Mouse (Mus musculus): ENCODE data around the gene Pramel6. TPM values are rescaled to one million over a fixed set of nuclear protein-coding genes. Genes with fewer than 3 reads are reported as not detected.

Gene Pramel6
- polyA plus RNA-seq, 1 experiment, result not detected

DNA sequence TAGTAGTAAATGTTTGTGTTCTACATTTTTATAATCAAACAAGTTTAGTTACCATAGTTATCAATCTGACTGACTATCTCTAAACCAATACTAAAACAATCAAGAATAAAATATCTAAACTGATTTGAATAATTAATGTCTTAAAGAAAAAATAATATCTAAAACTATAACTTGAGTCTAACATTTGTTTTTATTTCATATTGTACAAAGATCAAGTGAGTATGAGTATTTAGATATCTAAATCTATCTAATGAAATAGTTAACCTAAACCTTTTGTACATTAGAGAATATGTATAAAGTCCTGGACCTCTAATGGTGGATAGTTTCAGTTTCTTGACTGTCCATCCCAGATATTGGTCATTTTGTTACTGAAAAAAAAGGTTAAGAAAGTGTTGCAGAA is 25.1 kb downstream of the Pramel6 start, which contains the start of gene Olfr153:
Gene Olfr153 (plus strand): TSS at position 301 of the 400 bp plus-strand sequence.
- TF ChIP-seq POLR2A (IDR thresholded peaks at IDR 0.05; ENCODE audit: low read depth, low read length) (no peak), CTCF (IDR thresholded peaks at IDR 0.05; ENCODE audit: borderline replicate concordance, insufficient read depth, low read length) (no peak)
- Histone ChIP-seq H3K4me1 (ENCODE audit: control insufficient read depth, insufficient read depth, low read length) (no peaks in the 10 kb centered on the region), H3K27ac (ENCODE audit: insufficient read depth, low read length) (no peak within 1 kb of the TSS)

DNA sequence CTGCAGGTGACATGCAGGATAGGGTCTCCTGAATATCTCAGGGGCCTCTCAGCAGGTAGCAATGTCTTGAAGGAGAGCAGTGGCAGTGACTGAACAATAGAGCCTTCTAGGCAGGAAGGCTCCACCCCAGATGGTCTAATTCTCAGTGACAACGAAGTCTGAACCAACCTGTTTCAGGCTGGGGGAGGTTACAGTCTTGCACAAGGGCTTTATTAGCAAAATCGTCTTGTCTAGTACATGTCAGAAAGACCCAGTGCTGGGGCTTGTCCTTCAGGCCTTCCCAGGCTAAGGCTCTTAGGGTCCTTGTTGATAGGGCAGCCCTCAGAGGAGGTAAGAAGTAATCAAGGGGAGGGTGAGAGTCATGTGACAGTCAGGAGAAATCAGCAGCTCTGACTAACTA is 28.5 kb downstream of the Pramel6 start:
- Histone ChIP-seq H3K4me3 (ENCODE audit: insufficient read depth, low read length) (no peak overlapping the region), H3K4me1 (ENCODE audit: control insufficient read depth, insufficient read depth, low read length) (no peaks in the 10 kb centered on the region), H3K27ac (ENCODE audit: insufficient read depth, low read length) (no peak overlapping the region)
- no peak for TF ChIP-seq POLR2A (IDR thresholded peaks at IDR 0.05; ENCODE audit: low read depth, low read length)
- TF ChIP-seq CTCF (IDR thresholded peaks at IDR 0.05; ENCODE audit: borderline replicate concordance, insufficient read depth, low read length), result no peak

More for the DNA sequence above, 25.1 kb downstream of the Pramel6 start, which contains the start of gene Olfr153:
- H3K4me3 ChIP-seq (ENCODE audit: insufficient read depth, low read length), result no peak within 1 kb of the TSS

DNA sequence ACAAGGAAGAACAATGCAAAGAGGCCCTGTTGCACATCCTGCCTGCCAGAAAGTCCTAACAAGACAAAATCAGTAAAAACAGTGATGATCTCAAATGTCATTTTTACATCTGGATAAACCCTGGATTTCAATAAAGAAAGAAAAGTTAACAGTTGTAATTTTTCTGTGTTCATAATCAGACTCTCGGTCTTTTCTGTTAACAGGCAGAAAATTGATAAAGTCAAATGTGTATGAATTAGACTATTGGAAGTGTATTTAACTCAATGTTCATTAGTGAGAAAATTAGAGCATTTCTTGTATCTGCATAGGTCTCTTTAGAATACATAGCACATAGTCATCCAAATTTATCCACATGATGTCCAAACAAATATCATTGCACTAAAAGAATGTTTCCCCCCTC is 39.1 kb downstream of the Pramel6 start, which contains the start of gene Olfr1128:
Gene Olfr1128 (minus strand): TSS at position 101 of the 400 bp plus-strand sequence.
- Histone ChIP-seq H3K27ac (ENCODE audit: insufficient read depth, low read length) (no peak within 1 kb of the TSS), H3K4me3 (ENCODE audit: insufficient read depth, low read length) (no peak within 1 kb of the TSS), H3K4me1 (ENCODE audit: control insufficient read depth, insufficient read depth, low read length) (no peaks in the 10 kb centered on the region)
- no peak for TF ChIP-seq CTCF (IDR thresholded peaks at IDR 0.05; ENCODE audit: borderline replicate concordance, insufficient read depth, low read length)
- no peak for TF ChIP-seq POLR2A (IDR thresholded peaks at IDR 0.05; ENCODE audit: low read depth, low read length)

Other genes starting within 250 kb of the Pramel6 start
- not detected in 2 replicates for gene Olfr1116, start 239.0 kb upstream of the Pramel6 start, polyA plus RNA-seq (2011; ENCODE audit: insufficient read length, low read depth, missing spikeins)
- not detected in 2 replicates for gene Olfr1118, start 199.0 kb upstream of the Pramel6 start, polyA plus RNA-seq (2011; ENCODE audit: insufficient read length, low read depth, missing spikeins)
- not detected in 2 replicates for gene Olfr1120, start 151.8 kb upstream of the Pramel6 start, polyA plus RNA-seq (2011; ENCODE audit: insufficient read length, low read depth, missing spikeins)
- gene Olfr1121, start 136.7 kb upstream of the Pramel6 start, polyA plus RNA-seq (2011; ENCODE audit: insufficient read length, low read depth, missing spikeins), result not detected in 2 replicates
- not detected in 2 replicates for gene Olfr1122, start 120.7 kb upstream of the Pramel6 start, polyA plus RNA-seq (2011; ENCODE audit: insufficient read length, low read depth, missing spikeins)
- 0.11 TPM in 1 of 2 replicates, not detected in the other for gene Olfr1123, start 89.9 kb upstream of the Pramel6 start, polyA plus RNA-seq (2011; ENCODE audit: insufficient read length, low read depth, missing spikeins)
- not detected in 2 replicates for gene Olfr1124, start 76.3 kb upstream of the Pramel6 start, polyA plus RNA-seq (2011; ENCODE audit: insufficient read length, low read depth, missing spikeins)
- not detected in 2 replicates for gene Olfr1126, start 52.6 kb upstream of the Pramel6 start, polyA plus RNA-seq (2011; ENCODE audit: insufficient read length, low read depth, missing spikeins)
- gene Pramel7, start 9.5 kb upstream of the Pramel6 start, polyA plus RNA-seq (2011; ENCODE audit: insufficient read length, low read depth, missing spikeins), result not detected in 2 replicates
- not detected in 2 replicates for gene Olfr153, start 25.2 kb downstream of the Pramel6 start, polyA plus RNA-seq (2011; ENCODE audit: insufficient read length, low read depth, missing spikeins)
- not detected in 2 replicates for gene Olfr1128, start 39.0 kb downstream of the Pramel6 start, polyA plus RNA-seq (2011; ENCODE audit: insufficient read length, low read depth, missing spikeins)
- gene Olfr1129, start 67.3 kb downstream of the Pramel6 start, polyA plus RNA-seq (2011; ENCODE audit: insufficient read length, low read depth, missing spikeins), result not detected in 2 replicates
- not detected in 2 replicates for gene Olfr1130, start 99.6 kb downstream of the Pramel6 start, polyA plus RNA-seq (2011; ENCODE audit: insufficient read length, low read depth, missing spikeins)
- gene Olfr1131, start 120.5 kb downstream of the Pramel6 start, polyA plus RNA-seq (2011; ENCODE audit: insufficient read length, low read depth, missing spikeins), result not detected in 2 replicates
- gene Olfr1132, start 131.0 kb downstream of the Pramel6 start, polyA plus RNA-seq (2011; ENCODE audit: insufficient read length, low read depth, missing spikeins), result not detected in 2 replicates
- gene Olfr1133, start 140.8 kb downstream of the Pramel6 start, polyA plus RNA-seq (2011; ENCODE audit: insufficient read length, low read depth, missing spikeins), result not detected in 2 replicates
- gene Olfr1134, start 151.9 kb downstream of the Pramel6 start, polyA plus RNA-seq (2011; ENCODE audit: insufficient read length, low read depth, missing spikeins), result not detected in 2 replicates
- gene Olfr1135, start 167.1 kb downstream of the Pramel6 start, polyA plus RNA-seq (2011; ENCODE audit: insufficient read length, low read depth, missing spikeins), result not detected in 2 replicates
- gene Olfr1136, start 187.4 kb downstream of the Pramel6 start, polyA plus RNA-seq (2011; ENCODE audit: insufficient read length, low read depth, missing spikeins), result not detected in 2 replicates
- gene Olfr1137, start 206.6 kb downstream of the Pramel6 start, polyA plus RNA-seq (2011; ENCODE audit: insufficient read length, low read depth, missing spikeins), result not detected in 2 replicates
- not detected in 2 replicates for gene Olfr1138, start 233.4 kb downstream of the Pramel6 start, polyA plus RNA-seq (2011; ENCODE audit: insufficient read length, low read depth, missing spikeins)
- gene Olfr1140, start 237.2 kb downstream of the Pramel6 start, polyA plus RNA-seq (2011; ENCODE audit: insufficient read length, low read depth, missing spikeins), result not detected in 2 replicates
- not detected in 2 replicates for gene Olfr1141, start 247.4 kb downstream of the Pramel6 start, polyA plus RNA-seq (2011; ENCODE audit: insufficient read length, low read depth, missing spikeins)

All from embryonic fibroblast, embryonic 13.5 days (primary cell).